Mouse (Mus musculus) olfactory bulb, adult 2 months (tissue): ENCODE results near the gene Lipc.

ENCODE experiments used
- CTCF ChIP-seq: fragments of 200-500 bp; IDR thresholded peaks from 2 replicates; pipeline ENCODE4 v1.5.1; 2012; ENCODE audit warnings: low read depth, mild to moderate bottlenecking, low read length, moderate library complexity; ENCODE audit not compliant: insufficient read depth
- POLR2A ChIP-seq: fragments of 200-500 bp; IDR thresholded peaks from 2 replicates; pipeline ENCODE4 v1.6.1; 2012; ENCODE audit warnings: mild to moderate bottlenecking, low read depth, low read length, moderate library complexity; ENCODE audit not compliant: insufficient read depth

- TF ChIP-seq CTCF (no peak), POLR2A (no peak)
Measured at GRCm38 (mm10) chr9:70878157-70878556, 73.9 kb downstream of the Lipc start.
